Mouse (Mus musculus): ENCODE results near the gene R3hdm2. TPM values are rescaled to one million over a fixed set of nuclear protein-coding genes. Genes with fewer than 3 reads are reported as not detected.

Gene R3hdm2
- total RNA-seq, 2 experiments from 2014 or later: 97.8 to 120 TPM

DNA sequence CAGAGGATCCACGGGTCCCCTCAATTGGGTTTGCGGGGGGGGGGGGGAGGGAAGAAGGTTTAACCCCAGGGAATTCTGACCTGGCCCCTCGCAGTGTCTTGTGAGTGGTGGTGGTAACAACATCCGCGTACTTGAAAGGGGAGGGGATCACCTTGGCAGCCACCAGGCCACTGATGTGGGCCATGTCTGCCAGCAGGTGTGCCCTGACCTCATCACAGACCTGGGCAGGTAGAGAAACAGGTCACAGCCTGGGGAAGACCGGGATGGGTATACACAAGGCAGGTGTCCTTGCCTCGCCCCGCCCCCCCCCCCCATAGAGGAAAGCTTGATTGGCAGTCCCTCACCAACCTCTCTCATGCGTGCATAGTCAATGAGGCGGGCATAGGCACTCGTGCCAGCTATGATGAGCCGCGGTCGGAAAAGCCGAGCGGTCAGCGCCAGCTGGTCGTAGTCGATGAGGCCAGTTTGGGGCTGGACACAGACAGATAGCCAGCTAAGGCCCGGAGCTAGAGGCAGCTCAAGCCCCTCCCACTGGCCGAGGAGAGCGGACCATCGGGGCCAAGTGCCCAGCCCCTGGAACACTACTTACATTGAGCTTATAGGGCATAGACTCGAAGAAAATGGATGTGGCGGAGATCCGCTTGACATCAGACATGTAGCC, 139.0 kb downstream of the R3hdm2 start:
- no peak for DNase-seq

- DNase-seq: no peak
Observed at GRCm38 (mm10) chr10:127519903-127520713, 140.0 kb downstream of the R3hdm2 start.

DNA sequence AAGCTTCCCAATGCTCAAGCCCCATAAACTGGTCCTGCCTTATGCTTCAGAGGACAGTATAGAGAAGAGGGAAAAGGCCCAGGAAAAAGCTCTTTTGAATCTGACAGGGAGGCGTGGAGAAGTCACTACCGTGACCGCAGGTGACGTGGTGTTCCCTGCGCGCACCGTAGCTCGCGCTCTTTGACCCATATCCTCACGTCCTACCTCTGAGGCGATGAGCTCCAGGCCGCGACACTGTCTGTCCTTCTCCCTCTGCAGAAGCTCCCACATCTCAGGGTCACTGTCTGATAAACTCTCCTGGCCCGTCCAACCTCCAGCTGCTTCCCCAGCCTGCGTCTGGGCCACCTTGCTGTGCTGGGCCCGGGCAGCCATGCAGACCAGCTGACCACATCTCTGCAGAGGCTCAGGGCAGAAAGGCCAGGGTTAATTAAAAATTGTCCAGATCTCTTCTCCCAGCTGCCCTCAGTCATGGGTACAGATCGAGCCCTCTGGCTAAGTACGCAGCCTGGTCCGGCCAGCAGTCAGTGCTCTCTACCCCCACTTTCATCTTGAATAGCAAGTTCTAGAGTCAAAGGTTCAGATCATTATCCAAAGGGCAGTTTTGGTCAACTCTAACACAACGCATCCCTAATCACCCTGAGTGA, 140.7 kb downstream of the R3hdm2 start:
- no peak for DNase-seq

DNA sequence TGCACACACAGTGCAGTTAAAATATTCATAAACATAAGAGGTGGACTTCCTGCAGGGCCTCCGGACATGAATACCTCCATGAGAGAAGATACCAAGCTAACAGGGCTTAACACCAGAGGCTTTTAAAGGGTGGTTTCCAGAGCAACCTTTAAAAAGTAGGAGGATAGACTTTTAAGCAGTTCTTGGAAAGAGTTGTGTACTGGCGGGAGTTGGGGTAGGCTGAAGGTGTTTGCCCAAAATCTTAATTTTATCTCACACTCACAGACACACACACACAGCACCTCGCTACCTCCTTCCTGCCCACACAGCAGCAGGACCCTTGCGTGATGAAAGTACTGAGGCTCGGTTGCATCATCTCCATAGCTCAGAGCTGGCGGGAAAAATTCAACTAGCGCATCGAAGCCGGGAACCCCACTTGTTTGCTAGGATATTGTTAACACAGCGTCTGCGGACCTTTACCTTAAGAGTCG, 141.5 kb downstream of the R3hdm2 start:
- DNase-seq: no peak

DNA sequence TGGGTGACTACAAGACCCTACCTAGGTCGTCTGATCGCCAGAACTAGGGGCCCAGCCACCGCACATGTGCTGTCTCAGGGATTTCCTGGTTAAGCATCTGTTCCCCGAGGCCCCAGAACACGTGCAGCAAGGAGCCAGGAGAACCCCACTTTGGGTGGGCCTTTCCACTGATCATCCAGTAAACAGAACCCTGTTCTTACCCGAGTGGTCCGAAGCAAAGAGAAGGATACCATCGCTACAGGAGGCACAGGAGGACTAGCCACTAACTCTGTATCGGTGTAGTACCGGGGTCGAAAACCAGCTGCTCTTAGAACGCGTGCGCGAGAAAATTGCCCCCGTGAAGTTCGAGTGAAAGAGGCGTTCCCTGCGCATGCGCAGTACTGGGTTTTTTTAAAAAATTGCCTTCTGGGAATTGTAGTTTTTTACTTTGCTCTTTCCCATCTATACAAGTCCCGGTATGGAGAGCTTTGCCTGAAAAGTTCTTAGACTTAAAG, 142.0 kb downstream of the R3hdm2 start, which contains the start of gene Shmt2:
Gene Shmt2 (minus strand): TSS at position 357 of the 494 bp plus-strand sequence.
- peak; percentile 70 for DNase-seq

- DNase-seq: no peak
Observed at GRCm38 (mm10) chr10:127524646-127525255, 144.6 kb downstream of the R3hdm2 start.

DNA sequence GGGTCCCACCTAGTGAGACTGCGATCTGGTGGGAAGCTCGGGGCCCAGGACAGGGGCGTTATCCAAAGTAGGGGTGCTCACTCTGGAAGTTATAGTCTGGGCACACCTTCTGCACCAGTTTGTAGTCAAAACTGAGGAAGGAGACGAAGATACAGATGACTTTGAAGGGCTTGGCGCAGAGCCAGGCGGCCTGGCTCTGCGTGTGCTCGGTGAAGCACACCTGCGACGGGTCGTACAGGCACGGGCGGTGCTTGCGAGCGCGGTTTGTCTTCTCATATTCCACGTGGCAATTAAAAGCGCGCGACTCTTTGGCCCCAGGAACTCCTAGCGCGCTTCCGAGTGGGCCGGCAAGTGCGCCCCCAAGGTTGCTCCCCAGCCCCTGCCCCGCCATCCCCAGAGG, 145.9 kb downstream of the R3hdm2 start:
- DNase-seq: no peak

- peak; percentile 56 for DNase-seq
Observed at GRCm38 (mm10) chr10:127526681-127527080, 146.6 kb downstream of the R3hdm2 start.

DNA sequence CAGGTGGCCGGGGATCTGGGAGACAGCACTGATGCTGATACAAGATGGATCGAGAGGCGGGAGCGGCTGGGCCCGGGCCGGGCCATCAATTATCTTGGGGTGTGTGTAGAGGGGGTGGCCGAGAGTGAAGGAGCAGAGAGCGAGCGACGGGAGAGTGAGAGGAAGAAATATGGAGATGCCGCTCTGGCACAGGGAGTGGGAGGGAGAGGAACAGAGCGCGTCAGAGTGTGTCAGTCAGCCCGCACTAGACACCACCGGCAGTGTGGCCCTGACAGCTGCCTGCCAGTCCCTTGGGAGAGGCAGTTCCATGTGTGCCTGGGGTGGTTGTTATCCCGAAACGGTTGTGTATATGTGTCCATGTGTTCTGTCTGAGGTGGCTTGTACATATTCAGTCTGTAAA, 147.4 kb downstream of the R3hdm2 start:
- no peak for DNase-seq

GRCm38 (mm10) chr10:127530945-127531344, 150.8 kb downstream of the R3hdm2 start:
- DNase-seq: no peak

DNA sequence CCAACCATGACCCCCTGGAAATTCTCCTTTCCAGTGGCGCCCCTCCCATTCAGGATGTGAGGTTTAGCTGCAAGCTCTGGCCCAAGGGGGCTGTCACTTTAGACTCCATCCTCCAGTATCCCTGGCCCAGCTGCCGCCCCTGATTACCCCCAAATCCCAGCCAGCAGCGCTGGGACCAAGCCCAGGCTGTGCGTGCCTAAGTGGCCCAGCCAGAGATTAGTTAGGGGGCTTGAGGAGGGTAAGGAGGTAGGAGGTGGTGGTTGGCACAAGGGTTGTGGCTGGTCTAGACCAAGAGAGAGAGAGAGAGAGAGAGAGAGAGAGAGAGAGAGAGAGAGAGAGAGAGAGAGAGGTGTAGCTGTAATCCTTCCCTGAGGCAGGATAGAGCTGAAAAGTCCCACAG, 151.4 kb downstream of the R3hdm2 start:
- DNase-seq: no peak

DNA sequence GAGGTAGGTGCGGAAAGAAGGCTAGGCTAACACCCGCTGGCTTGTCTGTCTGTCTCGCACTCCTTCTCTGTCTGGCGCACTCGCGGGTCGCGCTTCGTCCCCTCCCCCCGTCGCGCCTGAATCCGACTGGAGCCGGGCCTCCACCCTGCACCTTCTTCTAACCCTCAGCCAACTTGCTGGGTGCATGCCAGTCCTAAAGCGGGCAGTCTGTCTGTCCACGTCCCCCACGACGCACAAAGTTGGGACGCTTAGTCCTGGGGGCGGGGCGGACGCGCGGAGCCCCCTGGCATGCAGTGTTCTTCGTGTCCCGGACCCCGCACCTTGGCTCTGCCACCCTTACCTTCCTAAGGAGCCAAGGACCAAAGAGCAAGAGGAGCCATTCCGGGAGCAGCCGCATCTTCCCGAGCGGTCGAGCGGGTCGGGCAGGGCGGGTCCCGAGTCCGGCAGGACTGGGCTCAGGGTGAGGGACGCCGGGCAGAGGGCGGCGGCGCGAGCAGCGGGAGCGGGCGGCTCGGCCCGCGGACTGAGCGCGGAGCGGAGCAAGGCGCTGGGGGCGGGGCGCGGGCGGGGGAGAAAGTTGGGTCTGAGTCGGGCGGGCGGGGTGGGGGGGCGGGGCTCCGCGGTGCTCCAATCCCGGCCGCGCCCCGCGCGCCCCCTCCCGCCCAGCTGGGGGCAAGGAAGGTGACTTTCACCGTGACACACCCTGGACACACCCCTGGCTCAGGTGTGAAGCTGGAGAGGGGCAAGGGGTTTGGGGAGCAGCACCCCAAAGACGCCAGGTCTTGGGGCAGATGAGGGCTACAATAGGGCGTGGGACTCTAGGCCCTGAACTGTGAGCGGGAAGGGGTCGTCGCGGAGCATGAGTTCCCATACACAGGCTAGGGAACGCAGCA, 154.2 kb downstream of the R3hdm2 start, which contains the start of gene Nxph4:
Gene Nxph4 (minus strand): TSS at position 524 of the 893 bp plus-strand sequence.
- DNase-seq: no peak

DNA sequence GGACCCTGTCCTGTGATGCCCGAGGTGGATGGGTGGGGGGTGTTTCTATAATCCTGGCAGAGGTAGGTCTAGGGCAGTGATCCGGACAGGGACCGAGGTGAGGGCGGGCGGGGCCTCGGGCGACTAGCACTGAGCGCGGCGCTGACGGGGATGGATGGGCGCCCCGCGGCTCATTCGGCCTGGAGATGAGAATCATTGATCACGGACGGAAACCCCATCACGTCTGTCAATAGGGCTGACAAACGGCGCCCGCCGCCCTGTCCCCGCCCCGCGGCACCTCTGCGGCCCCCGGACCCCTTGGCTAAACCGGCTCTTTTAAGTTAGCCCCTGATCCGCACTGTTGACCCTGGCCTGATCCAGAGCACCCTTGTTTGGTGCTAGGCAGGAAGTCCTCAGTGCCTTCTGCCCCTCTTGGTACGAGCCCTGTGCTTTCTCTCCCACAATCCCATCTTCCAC, 154.8 kb downstream of the R3hdm2 start:
- no peak for DNase-seq

DNA sequence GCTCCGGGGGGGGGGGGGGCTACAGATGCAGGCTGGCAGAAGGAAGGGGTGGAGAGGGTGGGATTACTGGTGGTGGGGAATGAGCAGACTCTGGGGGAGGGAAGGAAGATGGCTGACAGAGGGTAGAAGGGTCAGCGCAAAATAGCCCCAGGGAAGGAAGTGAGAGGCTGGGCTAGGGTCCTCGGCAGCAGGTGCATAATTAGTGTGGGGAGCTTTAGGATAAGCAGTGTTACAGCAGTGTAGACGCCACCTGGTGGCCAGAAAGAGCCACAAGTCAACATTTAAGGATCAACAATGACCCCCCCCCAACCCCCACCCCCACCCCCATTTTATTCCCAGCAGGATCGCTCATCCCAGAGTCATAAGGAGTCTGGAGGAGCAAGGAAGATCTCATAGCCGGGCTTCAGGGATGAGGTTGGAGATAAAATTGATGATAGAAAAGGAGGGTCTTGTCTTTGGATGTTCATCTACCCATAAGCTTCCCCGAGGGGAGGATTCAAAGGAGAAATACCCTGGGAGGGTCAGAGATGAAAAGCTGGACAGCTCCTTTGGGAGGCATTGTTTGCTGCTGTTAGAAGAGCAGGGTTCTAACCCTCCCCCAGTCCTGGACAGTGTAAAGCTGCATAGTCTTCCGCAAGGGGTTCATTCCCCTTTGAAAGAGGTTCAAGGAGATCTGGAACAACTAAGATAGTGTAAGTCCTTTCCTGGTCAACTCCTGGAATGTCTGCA, 156.6 kb downstream of the R3hdm2 start:
- DNase-seq: no peak

GRCm38 (mm10) chr10:127537854-127538583, 157.9 kb downstream of the R3hdm2 start:
- DNase-seq: peak; percentile 62

- DNase-seq: no peak
Observed at GRCm38 (mm10) chr10:127541510-127541909, 161.4 kb downstream of the R3hdm2 start.

- DNase-seq: no peak
Observed at GRCm38 (mm10) chr10:127542084-127542483, 162.0 kb downstream of the R3hdm2 start.

- DNase-seq: no peak
Observed at GRCm38 (mm10) chr10:127542720-127543119, 162.6 kb downstream of the R3hdm2 start.

DNA sequence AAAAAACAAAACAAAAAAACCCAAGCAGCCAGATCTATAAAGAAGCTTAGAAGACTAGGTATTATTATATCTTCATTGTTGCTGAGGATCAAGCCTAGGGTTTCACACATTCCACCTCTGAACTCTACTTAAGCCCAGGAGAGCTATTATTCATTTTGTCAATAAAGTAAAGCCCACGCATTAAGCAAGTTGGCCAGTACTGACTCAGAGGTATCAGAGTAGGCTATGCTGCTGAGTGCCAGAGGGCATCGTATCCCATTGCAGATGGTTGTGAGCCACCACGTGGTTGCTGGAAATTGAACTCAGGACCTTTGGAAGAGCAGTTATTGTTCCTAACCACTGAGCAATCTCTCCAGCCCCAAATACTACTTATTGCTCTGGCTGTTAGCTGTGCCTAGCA, 163.8 kb downstream of the R3hdm2 start:
- no peak for DNase-seq

DNA sequence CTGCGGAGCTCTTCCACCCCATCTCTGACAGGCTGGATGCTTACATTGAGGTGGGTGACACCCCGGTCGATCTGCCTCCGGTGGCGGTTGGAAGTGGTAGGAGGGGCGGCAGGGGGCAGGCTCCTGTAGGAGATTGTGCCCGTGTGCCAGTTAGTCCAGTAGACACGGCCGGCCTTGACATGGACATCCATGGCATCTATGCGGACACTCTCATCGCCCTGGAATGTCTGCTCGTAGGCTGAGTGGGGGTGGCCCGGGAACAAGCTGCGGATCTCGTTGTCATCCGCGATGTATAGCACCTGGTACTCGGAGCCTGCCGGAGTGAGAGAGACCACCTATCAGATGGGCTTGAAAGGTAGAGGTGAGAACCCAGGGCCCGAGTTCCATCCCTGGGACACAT, 164.2 kb downstream of the R3hdm2 start:
- no peak for DNase-seq

All from gastrocnemius, postnatal 25 days (tissue).